Mouse (Mus musculus) ZHBTc4 (cell line): ENCODE results near the gene Zfp385b.
A peak's percentile ranks its signal among the peaks of the same experiment; 100 is the strongest.

Source experiments
- DNase-seq: peaks from one replicate; pipeline ENCODE4 v3.0.0-alpha.2; 2011; ENCODE audit warnings: low read depth, low spot score

Zfp385b gene

GRCm38 (mm10) chr2:77461413-77461812 lies 358.0 kb downstream of the Zfp385b start:
- DNase-seq: no peak

- DNase-seq: no peak
Observed at GRCm38 (mm10) chr2:77460011-77460410, 359.4 kb downstream of the Zfp385b start.

GRCm38 (mm10) chr2:77458431-77458830 lies 361.0 kb downstream of the Zfp385b start:
- DNase-seq: peak; percentile 61

GRCm38 (mm10) chr2:77457120-77457519 lies 362.3 kb downstream of the Zfp385b start:
- DNase-seq: no peak

- peak; percentile 73 for DNase-seq
Observed at GRCm38 (mm10) chr2:77456602-77457001, 362.8 kb downstream of the Zfp385b start.

GRCm38 (mm10) chr2:77454341-77454937 lies 365.0 kb downstream of the Zfp385b start:
- DNase-seq: no peak

- no peak for DNase-seq
Observed at GRCm38 (mm10) chr2:77453786-77454185, 365.7 kb downstream of the Zfp385b start.

GRCm38 (mm10) chr2:77450017-77450416 lies 369.4 kb downstream of the Zfp385b start:
- DNase-seq: peak; percentile 11

- no peak for DNase-seq
Observed at GRCm38 (mm10) chr2:77448951-77449480, 370.4 kb downstream of the Zfp385b start.

GRCm38 (mm10) chr2:77444282-77444681 lies 375.2 kb downstream of the Zfp385b start:
- DNase-seq: no peak

- DNase-seq: peak; percentile 59
Observed at GRCm38 (mm10) chr2:77440591-77440990, 378.8 kb downstream of the Zfp385b start.

GRCm38 (mm10) chr2:77436241-77436759 lies 383.1 kb downstream of the Zfp385b start:
- no peak for DNase-seq

- no peak for DNase-seq
Observed at GRCm38 (mm10) chr2:77419476-77419875, 400.0 kb downstream of the Zfp385b start.

GRCm38 (mm10) chr2:77418078-77418477 lies 401.4 kb downstream of the Zfp385b start:
- no peak for DNase-seq

- DNase-seq: peak; percentile 22
Observed at GRCm38 (mm10) chr2:77412171-77412570, 407.3 kb downstream of the Zfp385b start.

GRCm38 (mm10) chr2:77411612-77412011 lies 407.8 kb downstream of the Zfp385b start:
- peak; percentile 72 for DNase-seq

- DNase-seq: peak; percentile 18
Observed at GRCm38 (mm10) chr2:77409521-77410135, 409.8 kb downstream of the Zfp385b start.

- DNase-seq: no peak
Observed at GRCm38 (mm10) chr2:77408972-77409371, 410.5 kb downstream of the Zfp385b start.

- DNase-seq: no peak
Observed at GRCm38 (mm10) chr2:77402329-77402728, 417.1 kb downstream of the Zfp385b start.

- peak; percentile 51 for DNase-seq
Observed at GRCm38 (mm10) chr2:77401438-77402235, 417.8 kb downstream of the Zfp385b start.

- no peak for DNase-seq
Observed at GRCm38 (mm10) chr2:77393881-77394280, 425.6 kb downstream of the Zfp385b start.

- DNase-seq: no peak
Observed at GRCm38 (mm10) chr2:77388186-77388585, 431.3 kb downstream of the Zfp385b start.
